28 mouse cellular contexts compared by ENCODE assay signal in genomic region chr10:77608589-77608988, GRCm38 (mm10). TPM values are rescaled to one million over a fixed set of nuclear protein-coding genes. Genes with fewer than 3 reads are reported as not detected.
DNase-seq lines count a peak whose midpoint lies in the region; ATAC-seq and TF ChIP-seq lines count a peak whose summit lies in the region.
"Had no signal": no experiment of that assay in that cellular context is flagged by ENCODE, and none has a peak within 500 bp of the region (broad histone marks: within the 10 kb centered on the region; RNA-seq: fewer than 3 reads in every experiment).

No protein-coding gene starts in this region.

- no peak overlapping the region for H3K9ac ChIP-seq in liver, embryonic 13.5 days
- H3K9ac ChIP-seq: forebrain, embryonic 13.5 days; heart, embryonic 12.5 days; heart, embryonic 15.5 days; hindbrain, embryonic 13.5 days had no signal

- ATAC-seq in liver, embryonic 13.5 days (ENCODE audit: low read depth) = no peak
- ATAC-seq: forebrain, embryonic 13.5 days; forebrain, embryonic 16.5 days; hindbrain, embryonic 16.5 days; Patski had no signal

- TF ChIP-seq CTCF in gastrocnemius, adult 2 months (IDR thresholded peaks at IDR 0.05) = no peak
- TF ChIP-seq CTCF in E14TG2a.4 (conservative IDR thresholded peaks at IDR 0.05; ENCODE audit: low read length) = no peak
- TF ChIP-seq CTCF in cortical plate, adult 2 months (IDR thresholded peaks at IDR 0.05; ENCODE audit: extremely low read depth, insufficient read depth, low read length) = no peak

- 90% methylated on average over 8 of the region's 8 CpGs for WGBS in liver, embryonic 13.5 days (ENCODE audit: insufficient replicate concordance)

- H3K27me3 ChIP-seq in liver, embryonic 13.5 days = no peaks in the 10 kb centered on the region
- H3K27me3 ChIP-seq in E14TG2a.4 (ENCODE audit: insufficient read depth, low read length) = no peaks in the 10 kb centered on the region
- H3K27me3 ChIP-seq: forebrain, embryonic 13.5 days; heart, embryonic 12.5 days; heart, embryonic 15.5 days; hindbrain, embryonic 13.5 days; Patski had no signal

- H3K27ac ChIP-seq in gastrocnemius, adult 2 months = peak overlapping the region; percentile 99
- H3K27ac ChIP-seq in liver, embryonic 13.5 days = no peak overlapping the region
- peak overlapping the region; percentile 53; the same call in 1 of the 2 replicates for H3K27ac ChIP-seq in cortical plate, adult 2 months (ENCODE audit: insufficient read depth, low read length)
- H3K27ac ChIP-seq: forebrain, embryonic 10.5 days; forebrain, embryonic 13.5 days; heart, embryonic 15.5 days; hindbrain, embryonic 10.5 days; hindbrain, embryonic 13.5 days had no signal

- no peak for DNase-seq in gastrocnemius, adult 2 months
- no peak for DNase-seq in gastrocnemius, adult 8-10 months (ENCODE audit: low spot score in 2 of 2)
- no peak for DNase-seq in liver, embryonic 13.5 days
- no peak for DNase-seq in liver
- DNase-seq in lung, postnatal 14 days = no peak
- DNase-seq: adrenal gland, postnatal 10 days; adrenal gland, postnatal 36 days; cerebellum, adult 11-12 months; cerebellum, adult 8-10 months; cerebellum, postnatal 10 days; cerebellum, postnatal 36 days; gastrocnemius, postnatal 25 days; heart, adult 18-20 months; heart, postnatal 10 days; heart, postnatal 36 days had no signal

- 0 out of 2 replicates have a peak overlapping the region, but pooled peaks have one; percentile 96 for H3K4me2 ChIP-seq in liver, embryonic 13.5 days
- H3K4me2 ChIP-seq: heart, embryonic 12.5 days; heart, embryonic 15.5 days had no signal

- H3K4me1 ChIP-seq in liver, embryonic 13.5 days (replicated peaks) = peaks cover 67% of the 10 kb centered on the region
- peaks cover 87% of the 10 kb centered on the region for H3K4me1 ChIP-seq in E14TG2a.4 (replicated peaks; ENCODE audit: low read depth, low read length)
- peaks cover 11% of the 10 kb centered on the region for H3K4me1 ChIP-seq in cortical plate, adult 2 months (ENCODE audit: control insufficient read depth, insufficient read depth, low read length)

- peaks cover 57% of the 10 kb centered on the region for H3K36me3 ChIP-seq in liver, embryonic 13.5 days
- peaks cover 62% of the 10 kb centered on the region for H3K36me3 ChIP-seq in E14TG2a.4 (ENCODE audit: insufficient read depth, low read length)

- no peak overlapping the region for H3K4me3 ChIP-seq in gastrocnemius, adult 2 months
- no peak overlapping the region for H3K4me3 ChIP-seq in liver, embryonic 13.5 days (replicated peaks)
- H3K4me3 ChIP-seq in E14TG2a.4 (replicated peaks; ENCODE audit: low read length) = peak overlapping the region; percentile 97
- no peak overlapping the region for H3K4me3 ChIP-seq in cortical plate, adult 2 months (ENCODE audit: insufficient read depth, low read length)
- H3K4me3 ChIP-seq: heart, embryonic 12.5 days; heart, embryonic 15.5 days; hindbrain, embryonic 13.5 days had no signal

- no peaks in the 10 kb centered on the region for H3K9me3 ChIP-seq in liver, embryonic 13.5 days (replicated peaks)
- no peaks in the 10 kb centered on the region for H3K9me3 ChIP-seq in E14TG2a.4 (ENCODE audit: low read length)
- H3K9me3 ChIP-seq: forebrain, embryonic 13.5 days; heart, embryonic 15.5 days had no signal

- TF ChIP-seq POLR2A in cortical plate, adult 2 months (IDR thresholded peaks at IDR 0.05; ENCODE audit: extremely low read depth, insufficient read depth, low read length) = no peak

- intact Hi-C loops in gastrocnemius, adult 2 months (cut with DNase I) = no loop called here

RNA-seq across cellular contexts. Expression of gene Gm49325, which starts 2.6 kb away (rescaled TPM):
- 1 to 10 TPM; 8.4 to 8.6 TPM for total RNA-seq in gastrocnemius, adult 2 months (2021)
- total RNA-seq in gastrocnemius, adult 8-10 months (2022) = 10 to 100 TPM in 2 of 4 experiments, 1 to 10 TPM in 2; 5.7 to 18.3 (median 11.6) TPM
- polyA plus RNA-seq in liver, embryonic 13.5 days (2015; fragmentation: Nextera tagmentation; extraction: Ambion mirVana) = 1.1 and 5.3 TPM in 2 replicates
- 9.3 TPM in 1 of 2 replicates, not detected in the other for polyA plus RNA-seq in cortical plate, adult 2 months (2012; rRNA removed)
- total RNA-seq: G1E had no signal
- polyA plus RNA-seq: forebrain, embryonic 13.5 days; G1E; gonadal fat pad, adult 2 months; heart, embryonic 12.5 days; hindbrain, embryonic 16.5 days had no signal

RNA-seq across cellular contexts. Expression of gene Sumo3, which starts 2.7 kb away (rescaled TPM):
- 10 to 100 TPM; 43.5 to 44.5 TPM for total RNA-seq in gastrocnemius, adult 2 months (2021)
- total RNA-seq in gastrocnemius, adult 8-10 months (2022) = 10 to 100 TPM; 38.7 to 59.9 (median 41.6) TPM
- polyA plus RNA-seq in liver, embryonic 13.5 days (2015; fragmentation: Nextera tagmentation; extraction: Ambion mirVana) = 118 and 127 TPM in 2 replicates
- polyA plus RNA-seq in cortical plate, adult 2 months (2012; rRNA removed) = 270 and 272 TPM in 2 replicates

RNA-seq across cellular contexts. Expression of gene Ube2g2, which starts 13.5 kb away (rescaled TPM):
- total RNA-seq in gastrocnemius, adult 2 months (2021) = 10 to 100 TPM; 95.4 to 100.0 TPM
- 100 to 1,000 TPM in 2 of 4 experiments, 10 to 100 TPM in 2; 81.6 to 141 (median 104) TPM for total RNA-seq in gastrocnemius, adult 8-10 months (2022)
- 47.2 and 50.1 TPM in 2 replicates for polyA plus RNA-seq in liver, embryonic 13.5 days (2015; fragmentation: Nextera tagmentation; extraction: Ambion mirVana)
- polyA plus RNA-seq in cortical plate, adult 2 months (2012; rRNA removed) = 38.8 and 40.7 TPM in 2 replicates

RNA-seq across cellular contexts. Expression of gene Pttg1ip, which starts 27.1 kb away (rescaled TPM):
- total RNA-seq in gastrocnemius, adult 2 months (2021) = 10 to 100 TPM; 30.5 to 36.5 TPM
- 10 to 100 TPM; 15.4 to 30.1 (median 25.8) TPM for total RNA-seq in gastrocnemius, adult 8-10 months (2022)
- polyA plus RNA-seq in liver, embryonic 13.5 days (2015; fragmentation: Nextera tagmentation; extraction: Ambion mirVana) = 64.1 and 73.2 TPM in 2 replicates
- polyA plus RNA-seq in cortical plate, adult 2 months (2012; rRNA removed) = 111 and 113 TPM in 2 replicates
